Mouse (Mus musculus) cerebellum, adult 11 months (tissue): Measurements from ENCODE around the gene Slc43a2.
"Not testable (repeated sequence)": the region's sequence is repeated elsewhere in the genome, so short reads cannot be mapped to it uniquely, and the experiment has no call there.

Experiments
- DNase-seq: peaks from one replicate; pipeline ENCODE4 v3.0.0; 2022

Slc43a2 gene

DNA sequence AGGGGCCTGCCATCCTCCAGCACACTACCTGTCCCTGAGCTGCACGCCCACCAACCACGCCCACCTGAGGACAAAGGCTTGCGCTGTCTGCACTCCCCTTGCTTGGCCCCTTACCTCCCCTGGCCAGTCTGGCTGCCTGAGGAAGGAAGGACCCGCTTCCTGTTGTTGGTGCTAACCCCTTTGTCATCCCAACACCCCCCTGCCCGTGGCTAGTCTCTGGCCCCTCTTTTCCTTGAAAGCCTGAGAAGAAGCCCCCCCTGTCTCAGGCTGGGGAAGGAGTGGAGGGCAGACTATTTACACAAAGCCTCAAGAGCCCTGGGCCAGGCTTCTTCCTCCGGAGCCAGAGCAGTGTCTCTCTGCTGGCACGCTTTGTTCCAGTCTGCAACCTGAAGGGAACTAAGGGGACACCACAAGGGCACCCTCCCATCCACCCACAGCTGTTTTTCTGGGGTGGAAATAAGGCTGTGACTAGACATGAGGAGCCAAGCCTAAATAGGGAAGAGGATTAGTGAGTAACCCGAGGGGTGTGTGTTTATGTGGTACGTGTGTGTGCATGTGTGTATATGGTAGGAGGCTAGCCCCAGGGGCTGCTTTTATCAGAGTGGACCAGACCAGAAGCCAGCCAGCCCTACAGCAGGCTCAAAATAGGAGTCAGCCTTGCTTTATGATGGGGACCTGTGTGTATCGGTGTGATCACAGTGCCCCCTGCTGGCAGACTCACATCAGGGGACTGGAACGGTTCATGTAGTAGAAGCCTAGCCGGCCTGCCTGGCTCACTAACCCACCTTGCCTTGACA lies 41.6 kb downstream of the Slc43a2 start:
- DNase-seq: peak; percentile 94

DNA sequence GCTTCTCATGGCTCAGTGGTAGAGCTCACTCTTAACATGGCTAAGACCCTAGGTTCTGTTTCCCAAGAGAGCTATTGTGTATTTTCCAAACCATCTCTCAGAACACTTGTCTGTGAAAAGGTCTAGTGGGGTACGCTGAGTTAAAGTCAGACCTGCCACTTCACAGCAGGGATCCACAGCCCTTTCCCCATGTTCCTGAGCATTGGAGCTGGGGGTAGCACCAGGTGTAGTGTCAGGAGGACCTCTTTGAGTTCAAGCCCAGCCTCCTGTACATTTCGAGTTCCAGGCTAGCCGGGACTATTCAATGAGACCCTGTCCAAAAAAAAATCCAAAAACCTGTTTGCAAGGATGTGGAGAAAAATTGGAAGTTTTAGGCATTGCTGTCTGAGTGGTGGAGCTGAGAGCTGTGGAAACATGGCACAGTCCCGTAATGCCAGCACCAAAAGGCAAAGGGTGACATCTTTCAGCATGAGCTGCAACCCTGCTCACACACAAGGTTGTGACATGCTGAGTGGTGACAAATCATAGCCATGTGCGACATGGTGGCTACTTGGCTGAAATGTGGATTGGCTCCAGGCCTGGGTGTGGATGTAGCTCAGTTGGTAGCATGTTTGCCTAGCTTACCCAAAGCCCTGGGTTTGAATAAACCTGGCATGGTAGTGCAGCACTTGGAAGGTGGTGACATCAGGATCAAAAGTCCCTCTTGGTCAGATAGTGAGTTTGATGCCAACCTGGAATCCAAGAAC lies 43.1 kb downstream of the Slc43a2 start:
- no peak for DNase-seq

- DNase-seq: no peak
Measured at GRCm38 (mm10) chr11:75575560-75576123, 44.1 kb downstream of the Slc43a2 start.

GRCm38 (mm10) chr11:75578609-75579008 lies 47.1 kb downstream of the Slc43a2 start:
- no peak for DNase-seq

- DNase-seq: no peak
Measured at GRCm38 (mm10) chr11:75581495-75582149, 50.1 kb downstream of the Slc43a2 start.

DNA sequence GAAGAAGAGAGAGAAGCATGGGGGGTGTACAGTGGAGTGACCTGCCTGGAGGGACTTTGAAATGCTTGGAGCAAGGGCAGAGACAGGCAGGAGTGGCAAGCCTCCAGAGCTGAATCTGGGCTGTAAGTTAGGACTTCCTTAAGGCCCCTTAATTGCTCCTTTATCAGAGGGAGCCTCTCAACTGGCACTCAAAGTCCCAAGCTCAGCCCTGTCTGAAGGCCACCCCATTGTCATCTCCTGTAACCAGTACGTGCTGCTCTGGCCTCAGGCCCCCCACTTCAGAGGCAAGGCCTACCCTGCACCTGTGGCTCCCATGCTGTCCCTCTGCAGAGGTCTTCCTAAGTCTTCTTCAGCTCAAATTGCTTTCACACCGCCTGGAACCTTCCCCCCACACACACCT lies 52.0 kb downstream of the Slc43a2 start:
- DNase-seq: no peak

GRCm38 (mm10) chr11:75585061-75585460 lies 53.6 kb downstream of the Slc43a2 start:
- no peak for DNase-seq

GRCm38 (mm10) chr11:75585978-75586377 lies 54.5 kb downstream of the Slc43a2 start:
- no peak for DNase-seq

DNA sequence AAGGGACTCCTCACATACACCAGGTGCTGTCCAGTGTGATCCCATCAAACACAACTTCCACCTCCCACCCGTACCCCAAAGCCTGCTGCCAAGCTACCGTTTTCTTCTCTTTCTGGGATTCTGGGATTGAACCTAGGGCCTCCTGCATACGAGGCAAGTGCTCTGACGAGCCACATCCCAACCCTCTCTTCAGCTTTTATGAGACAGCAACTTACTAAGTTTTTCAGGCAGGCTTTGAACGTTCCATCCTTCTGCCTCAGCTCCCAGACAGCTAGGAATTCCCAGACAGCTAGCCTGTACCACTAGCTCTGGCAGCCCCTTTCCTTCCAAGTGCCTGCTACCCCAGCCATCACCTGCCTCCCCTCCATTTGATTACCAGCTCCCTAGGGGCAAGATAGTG lies 55.5 kb downstream of the Slc43a2 start:
- no peak for DNase-seq

- DNase-seq: peak; percentile 95
Measured at GRCm38 (mm10) chr11:75587493-75588284, 56.2 kb downstream of the Slc43a2 start, which contains the start of gene Pitpna. TSS of gene Pitpna (plus strand) at chr11:75588097.

DNA sequence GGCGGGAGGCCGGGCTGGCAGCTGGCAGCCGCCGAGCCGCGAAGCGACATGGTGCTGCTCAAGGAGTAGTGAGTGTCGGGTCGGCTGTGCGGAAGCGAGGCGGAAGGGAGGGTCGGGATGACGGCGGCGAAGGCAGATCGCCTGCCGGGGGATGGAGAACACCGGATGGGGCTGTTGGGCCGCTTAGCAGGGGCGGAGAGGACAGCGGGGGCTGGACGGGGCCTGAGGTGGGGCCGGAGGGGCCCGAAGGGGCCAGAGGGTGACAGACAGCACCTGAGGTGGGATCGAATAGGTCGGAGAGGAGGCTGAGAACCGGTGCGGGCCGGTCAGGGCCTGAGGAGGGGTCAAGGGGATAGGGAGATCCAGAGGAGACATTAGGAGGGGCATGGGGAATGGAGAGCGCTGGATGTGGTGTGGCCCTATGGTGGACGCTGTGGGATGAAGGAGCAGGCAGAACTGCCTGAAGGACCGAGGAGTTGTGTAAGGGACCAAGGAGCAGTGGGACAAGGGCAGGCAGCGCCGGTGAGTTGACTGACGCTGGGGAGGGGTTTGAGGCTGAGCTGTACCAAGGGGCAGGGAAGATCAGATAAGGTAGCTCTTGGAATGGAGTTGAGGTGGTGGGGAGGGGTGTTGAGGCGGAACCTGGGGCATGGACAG lies 56.9 kb downstream of the Slc43a2 start:
- no peak for DNase-seq

DNA sequence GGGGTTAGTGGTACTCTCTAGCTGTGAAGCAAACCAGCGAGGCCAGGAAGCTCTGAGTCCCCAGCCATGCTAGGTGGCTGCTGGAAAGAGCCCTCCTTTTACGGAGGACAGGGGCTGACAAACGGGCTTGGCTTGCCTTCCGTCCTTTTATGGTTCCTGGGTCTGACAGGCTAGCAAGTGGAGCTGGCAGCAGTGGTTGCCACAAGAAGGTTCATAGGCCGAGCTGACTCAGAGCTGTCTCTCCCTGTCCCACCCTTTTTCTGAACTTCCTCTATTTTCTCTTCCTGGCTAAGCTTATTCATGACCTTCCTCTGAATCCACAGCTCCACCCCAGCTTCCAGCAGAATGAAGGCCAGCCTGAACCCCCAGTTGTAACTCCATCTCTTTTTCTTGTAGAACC lies 61.1 kb downstream of the Slc43a2 start:
- DNase-seq: no peak

GRCm38 (mm10) chr11:75594431-75594830 lies 62.9 kb downstream of the Slc43a2 start:
- no peak for DNase-seq

DNA sequence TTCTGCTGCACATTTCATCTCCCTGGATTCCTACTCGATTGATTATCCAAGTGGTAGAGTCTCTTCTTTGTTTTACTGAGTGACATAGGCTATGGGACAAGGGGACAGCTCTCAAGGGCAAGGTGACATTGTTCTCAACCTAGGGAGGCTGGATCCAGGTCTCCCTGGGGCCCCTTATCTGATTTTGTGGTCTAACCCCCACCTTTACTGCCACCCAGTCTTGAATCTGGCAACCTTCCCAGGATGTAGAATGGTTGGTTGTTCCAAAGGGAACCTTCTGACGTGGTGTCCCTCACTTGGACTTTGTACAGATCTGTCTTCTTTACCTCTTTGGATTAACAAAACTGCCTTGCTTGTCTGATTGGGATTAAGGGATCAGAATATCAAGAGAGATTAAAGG lies 63.9 kb downstream of the Slc43a2 start:
- no peak for DNase-seq

- DNase-seq: no peak
Measured at GRCm38 (mm10) chr11:75595816-75596215, 64.3 kb downstream of the Slc43a2 start.

- peak; percentile 33 for DNase-seq
Measured at GRCm38 (mm10) chr11:75596726-75597255, 65.3 kb downstream of the Slc43a2 start.

DNA sequence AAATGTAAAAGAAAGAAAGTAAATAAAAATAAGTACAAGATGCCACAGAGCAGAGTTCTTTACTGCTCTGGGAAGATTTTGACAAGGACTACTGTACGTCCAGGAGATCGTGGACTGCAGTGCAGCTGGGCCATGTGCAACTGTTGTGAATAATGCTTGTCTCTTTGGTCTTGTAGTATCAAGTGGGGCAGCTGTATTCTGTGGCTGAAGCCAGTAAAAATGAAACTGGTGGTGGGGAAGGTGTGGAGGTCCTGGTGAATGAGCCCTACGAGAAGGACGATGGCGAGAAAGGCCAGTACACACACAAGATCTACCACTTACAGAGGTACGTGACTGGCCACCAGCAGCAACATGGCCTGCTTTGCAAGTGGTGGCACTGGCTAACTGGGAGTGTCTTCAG lies 66.5 kb downstream of the Slc43a2 start:
- DNase-seq: no peak

GRCm38 (mm10) chr11:75599802-75600201 lies 68.3 kb downstream of the Slc43a2 start:
- DNase-seq: not testable (repeated sequence)

DNA sequence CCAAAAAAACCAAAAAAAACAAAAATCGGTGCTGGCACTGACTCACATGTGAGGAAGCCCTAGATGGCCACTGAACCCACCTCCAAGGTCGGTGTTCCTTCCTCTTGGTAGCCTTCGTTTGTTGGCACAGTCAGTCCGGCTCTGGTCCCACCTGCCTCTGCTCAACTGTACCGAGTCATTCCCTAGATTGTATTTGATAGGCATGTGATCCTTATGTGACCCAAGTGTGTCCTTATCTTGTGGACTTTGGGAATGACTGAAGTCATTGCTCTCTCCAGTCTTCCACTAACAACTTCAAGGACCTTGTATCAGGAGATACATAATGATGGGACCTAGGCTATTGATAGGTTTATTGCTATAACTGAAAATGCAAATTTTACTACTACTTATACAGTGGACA lies 73.3 kb downstream of the Slc43a2 start:
- no peak for DNase-seq

DNA sequence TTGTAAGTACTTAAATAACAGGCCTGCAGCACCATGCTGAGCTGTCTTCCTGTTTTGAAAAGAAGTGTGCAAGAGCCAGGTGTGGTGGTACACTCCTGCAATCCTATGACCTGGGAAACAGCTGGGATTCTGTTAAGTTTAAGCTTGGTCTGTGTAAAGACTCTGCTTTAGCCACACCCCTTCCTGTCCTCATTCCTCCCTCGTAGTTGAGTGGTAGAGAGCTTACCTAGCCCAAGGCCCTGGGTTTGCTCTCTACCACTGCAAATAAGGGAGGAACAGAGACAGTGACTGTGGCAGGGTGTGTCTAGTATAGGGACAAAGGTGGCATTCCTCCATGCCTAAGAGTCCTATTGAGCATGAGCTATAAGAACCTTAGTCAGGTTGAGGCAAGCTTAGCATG lies 73.8 kb downstream of the Slc43a2 start:
- DNase-seq: no peak

DNA sequence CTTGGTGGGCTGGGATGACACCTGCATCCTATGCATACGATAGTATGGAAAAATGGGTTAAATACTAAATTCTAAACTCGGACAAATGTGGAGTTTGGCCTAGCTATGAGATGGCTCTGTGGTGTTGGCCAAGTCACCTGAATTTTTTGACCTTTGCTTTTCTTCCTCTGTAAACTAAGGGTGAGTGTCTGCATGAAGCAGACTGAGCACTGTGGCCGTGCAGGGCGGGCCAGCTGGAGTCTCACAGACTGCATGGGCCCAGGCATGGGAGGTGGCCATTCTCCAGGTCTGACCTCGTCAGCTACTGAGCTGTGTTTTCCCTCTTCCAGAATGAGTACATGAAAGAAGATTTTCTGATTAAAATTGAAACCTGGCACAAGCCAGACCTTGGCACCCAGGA lies 77.3 kb downstream of the Slc43a2 start:
- DNase-seq: no peak

GRCm38 (mm10) chr11:75610021-75610420 lies 78.5 kb downstream of the Slc43a2 start:
- DNase-seq: no peak
